Mouse (Mus musculus): ENCODE measurements around the gene Anxa9.

The Anxa9 gene

DNA sequence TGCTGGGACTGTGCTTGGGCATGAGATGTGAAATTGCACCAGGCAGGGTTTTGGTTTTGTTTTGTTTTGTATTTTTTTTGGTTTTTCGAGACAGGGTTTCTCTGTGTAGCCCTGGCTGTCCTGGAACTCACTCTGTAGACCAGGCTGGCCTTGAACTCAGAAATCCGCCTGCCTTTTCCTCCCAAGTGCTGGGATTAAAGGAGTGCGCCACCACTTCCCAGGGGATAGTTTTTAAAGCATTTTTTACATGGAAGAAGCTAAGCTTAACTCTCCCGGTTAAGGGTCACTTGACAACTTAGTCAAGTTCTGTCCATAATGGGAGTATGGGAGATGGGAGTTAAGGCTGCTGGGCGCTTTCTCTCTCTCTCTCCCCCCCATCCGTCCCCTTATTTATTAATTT lies 7.1 kb upstream of the Anxa9 start:
- no peak for DNase-seq (ENCODE audit: extremely low read depth, low read depth)

GRCm38 (mm10) chr3:95313476-95313875 lies 6.5 kb upstream of the Anxa9 start:
- peak; percentile 82 for DNase-seq (ENCODE audit: extremely low read depth, low read depth)

- peak; percentile 99 for DNase-seq (ENCODE audit: extremely low read depth, low read depth)
Observed at GRCm38 (mm10) chr3:95312623-95313022, 5.6 kb upstream of the Anxa9 start.

- DNase-seq (ENCODE audit: extremely low read depth, low read depth): peak; percentile 96
Observed at GRCm38 (mm10) chr3:95310968-95311882, 4.2 kb upstream of the Anxa9 start.

DNA sequence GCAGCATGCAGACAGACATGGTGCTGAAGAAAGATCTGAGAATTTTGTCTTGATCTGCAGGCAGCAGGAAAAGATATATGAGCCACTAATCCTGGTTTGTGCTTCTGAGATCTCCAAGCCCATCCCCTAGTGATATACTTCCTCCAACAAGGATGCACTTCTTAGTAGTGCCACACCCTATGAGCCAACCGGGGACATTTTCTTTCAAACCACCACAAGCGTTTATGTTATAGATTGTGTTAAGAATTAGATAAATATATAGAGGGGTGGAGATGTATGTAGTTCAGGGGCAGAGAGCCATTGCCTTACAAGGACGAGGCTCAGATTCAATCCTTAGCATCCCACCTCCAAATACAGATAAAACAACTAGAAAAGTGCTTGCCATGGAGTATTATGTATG lies 3.5 kb upstream of the Anxa9 start:
- peak; percentile 74 for DNase-seq (ENCODE audit: extremely low read depth, low read depth)

DNA sequence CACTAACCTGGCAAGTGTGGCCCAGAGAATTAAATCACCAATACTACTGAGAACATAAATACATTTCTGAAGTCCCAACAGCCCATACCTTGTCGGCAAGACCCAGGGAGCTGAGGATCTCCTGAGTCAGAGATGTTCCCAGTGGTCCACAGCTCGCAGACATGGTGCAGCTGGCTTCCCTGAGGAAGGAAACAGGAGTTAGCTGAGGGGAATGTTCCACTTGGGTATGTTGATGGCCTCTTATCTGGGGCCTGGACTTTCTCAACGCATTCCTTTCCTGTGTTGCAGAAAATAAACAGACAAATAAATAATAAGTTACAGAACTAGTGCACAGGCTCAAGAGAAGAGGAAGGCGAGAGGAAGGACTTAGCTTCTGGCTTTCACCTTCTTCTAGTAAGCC lies 732 bp downstream of the Anxa9 start:
- no peak for DNase-seq (ENCODE audit: extremely low read depth, low read depth)

- no peak for DNase-seq (ENCODE audit: extremely low read depth, low read depth)
Observed at GRCm38 (mm10) chr3:95301204-95301796, 5.7 kb downstream of the Anxa9 start.

- DNase-seq (ENCODE audit: extremely low read depth, low read depth): no peak
Observed at GRCm38 (mm10) chr3:95298018-95298417, 9.0 kb downstream of the Anxa9 start.

GRCm38 (mm10) chr3:95296103-95296469 lies 10.9 kb downstream of the Anxa9 start:
- DNase-seq (ENCODE audit: extremely low read depth, low read depth): no peak

GRCm38 (mm10) chr3:95295321-95296102 lies 11.5 kb downstream of the Anxa9 start:
- DNase-seq (ENCODE audit: extremely low read depth, low read depth): no peak

DNA sequence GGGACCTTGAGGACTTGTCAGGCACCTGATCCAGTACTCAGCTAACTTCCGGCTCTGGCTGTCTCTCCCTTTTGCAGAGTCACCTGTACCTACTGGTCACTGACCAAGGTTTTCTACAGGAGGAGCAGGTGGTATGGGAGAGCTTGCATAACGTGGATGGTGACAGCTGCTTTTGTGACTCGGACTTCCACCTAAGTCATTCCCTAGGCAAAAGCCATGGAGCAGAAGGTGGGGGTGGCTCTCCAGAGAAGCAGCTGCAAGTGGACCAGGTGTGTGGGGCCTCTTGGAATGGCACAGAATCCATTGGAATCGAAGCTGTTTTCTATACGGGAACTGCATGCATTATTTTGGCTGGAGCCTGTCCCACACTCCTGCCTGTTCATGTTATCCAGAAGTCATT lies 12.3 kb downstream of the Anxa9 start:
- DNase-seq (ENCODE audit: extremely low read depth, low read depth): no peak

- DNase-seq (ENCODE audit: extremely low read depth, low read depth): no peak
Observed at GRCm38 (mm10) chr3:95294316-95294715, 12.7 kb downstream of the Anxa9 start.

- no peak for DNase-seq (ENCODE audit: extremely low read depth, low read depth)
Observed at GRCm38 (mm10) chr3:95293537-95293936, 13.4 kb downstream of the Anxa9 start.

GRCm38 (mm10) chr3:95292899-95293298 lies 14.1 kb downstream of the Anxa9 start:
- DNase-seq (ENCODE audit: extremely low read depth, low read depth): no peak

DNA sequence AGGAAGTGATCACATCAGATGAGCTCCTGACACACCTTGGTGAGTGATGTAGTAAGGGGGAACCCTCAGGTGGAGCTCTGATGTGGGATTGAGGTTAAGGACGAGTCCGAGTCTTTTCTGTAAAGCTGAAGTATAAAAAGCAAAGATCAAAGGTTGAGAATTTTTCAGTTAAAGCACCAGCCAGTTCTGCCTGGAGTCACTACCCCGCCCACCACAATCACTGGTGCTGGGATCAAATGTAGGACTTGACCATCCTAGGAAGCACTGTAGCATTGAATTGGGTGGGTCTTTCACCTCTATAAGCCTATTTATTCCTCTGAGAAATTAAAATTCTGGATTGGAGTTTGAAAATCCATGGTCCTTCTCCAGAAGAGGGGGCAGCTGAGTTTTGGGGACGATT lies 15.9 kb downstream of the Anxa9 start:
- DNase-seq (ENCODE audit: extremely low read depth, low read depth): no peak

- DNase-seq (ENCODE audit: extremely low read depth, low read depth): no peak
Observed at GRCm38 (mm10) chr3:95290156-95290555, 16.8 kb downstream of the Anxa9 start.

GRCm38 (mm10) chr3:95289419-95289818 lies 17.6 kb downstream of the Anxa9 start:
- no peak for DNase-seq (ENCODE audit: extremely low read depth, low read depth)

- DNase-seq (ENCODE audit: extremely low read depth, low read depth): no peak
Observed at GRCm38 (mm10) chr3:95287541-95287940, 19.4 kb downstream of the Anxa9 start.

GRCm38 (mm10) chr3:95286510-95286909 lies 20.5 kb downstream of the Anxa9 start:
- DNase-seq (ENCODE audit: extremely low read depth, low read depth): peak; percentile 93

- no peak for DNase-seq (ENCODE audit: extremely low read depth, low read depth)
Observed at GRCm38 (mm10) chr3:95286011-95286410, 21.0 kb downstream of the Anxa9 start.

DNA sequence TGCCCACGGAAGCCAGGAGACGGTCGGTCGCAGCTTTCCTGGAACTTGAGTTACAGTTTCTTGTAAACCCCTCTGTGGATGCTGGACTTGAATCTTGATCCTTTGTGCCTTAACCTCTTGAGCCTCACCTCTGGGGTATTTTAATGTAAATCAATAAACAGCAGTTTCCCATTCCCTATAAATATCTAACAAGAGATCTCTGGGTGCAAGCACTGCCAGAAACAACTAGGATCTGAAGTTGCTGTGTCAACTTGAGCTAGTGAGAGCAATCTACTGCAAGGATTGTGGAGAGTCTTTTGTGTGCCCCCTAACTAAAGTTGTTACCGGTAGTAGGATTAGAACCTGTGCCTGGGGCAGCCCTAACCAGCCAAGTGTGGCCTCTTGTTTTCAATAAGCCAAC lies 21.6 kb downstream of the Anxa9 start:
- no peak for DNase-seq (ENCODE audit: extremely low read depth, low read depth)
